Mouse (Mus musculus) limb, embryonic 13.5 days (tissue): Measurements from ENCODE around the gene Vps53. TPM values are rescaled to one million over a fixed set of nuclear protein-coding genes. Genes with fewer than 3 reads are reported as not detected.

Source experiments
- ATAC-seq: fragments of 200-750 bp; cut with Nextera tagmentation; 2 replicates; pipeline ENCODE4 v1.8.0; 2017; ENCODE audit warnings: low read depth, moderate number of reproducible peaks, moderate TSS enrichment; ENCODE audit not compliant: low FRiP score
- H3K27ac ChIP-seq: fragments of 300-500 bp; sonication (generic); 2 replicates; pipeline ENCODE4 v1.5.1; 2015; ENCODE audit warnings: inconsistent platforms, mild to moderate bottlenecking, moderate library complexity
- H3K27me3 ChIP-seq: fragments of 300-500 bp; sonication (generic); 2 replicates; pipeline ENCODE4 v1.6.1; 2015; ENCODE audit warnings: mild to moderate bottlenecking, inconsistent platforms
- H3K36me3 ChIP-seq: fragments of 300-500 bp; sonication (generic); 2 replicates; pipeline ENCODE4 v1.6.1; 2015; ENCODE audit warnings: inconsistent platforms, mild to moderate bottlenecking, moderate library complexity
- H3K4me1 ChIP-seq: fragments of 300-500 bp; sonication (generic); 2 replicates; pipeline ENCODE4 v1.6.1; 2015; ENCODE audit warnings: inconsistent platforms
- H3K4me2 ChIP-seq: fragments of 300-500 bp; sonication (generic); replicated peaks from 2 replicates; pipeline ENCODE4 v1.6.1; 2015; ENCODE audit warnings: inconsistent platforms, mild to moderate bottlenecking, moderate library complexity
- H3K4me3 ChIP-seq: fragments of 300-500 bp; sonication (generic); 2 replicates; pipeline ENCODE4 v1.5.1; 2015; ENCODE audit warnings: moderate library complexity, mild to moderate bottlenecking, inconsistent platforms
- H3K9ac ChIP-seq: fragments of 300-500 bp; sonication (generic); 2 replicates; pipeline ENCODE4 v1.6.1; 2015; ENCODE audit warnings: mild to moderate bottlenecking, inconsistent platforms
- H3K9me3 ChIP-seq: fragments of 300-500 bp; sonication (generic); 2 replicates; pipeline ENCODE4 v1.6.1; 2016; ENCODE audit warnings: inconsistent platforms
- WGBS: fragments of 180-500 bp; shearing (Covaris S2); methylation state at CpG from one replicate; pipeline ENCODE4 v1.1.7; 2015; 5-methylcytosine and 5-hydroxymethylcytosine counted together
- polyA plus RNA-seq: library from polyadenylated mRNA; unstranded; fragments of >200 nt; fragmentation: Nextera tagmentation; extraction: Ambion mirVana; gene quantifications from 2 replicates; pipeline ENCODE4 v1.2.1, GENCODE M21; 2015

The Vps53 gene
- polyA plus RNA-seq, 1 experiment from 2014 or later, result 37.5 TPM

GRCm38 (mm10) chr11:76135641-76136437 is 43.6 kb downstream of the Vps53 start:
- H3K27me3 ChIP-seq, result no peaks in the 10 kb centered on the region
- no peak overlapping the region for H3K9ac ChIP-seq
- no peak for ATAC-seq
- H3K36me3 ChIP-seq, result peaks cover 46% of the 10 kb centered on the region
- no peak overlapping the region for H3K4me2 ChIP-seq
- H3K27ac ChIP-seq, result no peak overlapping the region
- no peaks in the 10 kb centered on the region for H3K4me1 ChIP-seq
- H3K4me3 ChIP-seq, result no peak overlapping the region
- 83% methylated on average over 7 of the region's 7 CpGs for WGBS
- no peaks in the 10 kb centered on the region for H3K9me3 ChIP-seq

- ATAC-seq, result no peak
- Histone ChIP-seq H3K9me3 (no peaks in the 10 kb centered on the region), H3K4me3 (no peak overlapping the region), H3K27ac (no peak overlapping the region), H3K36me3 (peaks cover 33% of the 10 kb centered on the region), H3K4me2 (no peak overlapping the region), H3K27me3 (no peaks in the 10 kb centered on the region), H3K9ac (no peak overlapping the region), H3K4me1 (peaks cover 3% of the 10 kb centered on the region; the same call in 1 of the 2 replicates)
- whole genome bisulfite sequencing, result 87% methylated on average over 5 of the region's 5 CpGs
These were observed 48.6 kb downstream of the Vps53 start for GRCm38 (mm10) chr11:76130859-76131258.

GRCm38 (mm10) chr11:76125386-76125785 is 54.1 kb downstream of the Vps53 start:
- Histone ChIP-seq H3K27me3 (no peaks in the 10 kb centered on the region), H3K9ac (no peak overlapping the region), H3K4me2 (0 out of 2 replicates have a peak overlapping the region, but pooled peaks have one; percentile 10), H3K36me3 (peaks cover 16% of the 10 kb centered on the region), H3K4me1 (peaks cover 18% of the 10 kb centered on the region), H3K27ac (peak overlapping the region; percentile 40; the same call in 1 of the 2 replicates), H3K9me3 (no peaks in the 10 kb centered on the region), H3K4me3 (no peak overlapping the region)
- WGBS, result 48% methylated on average over 8 of the region's 8 CpGs
- no peak for ATAC-seq

GRCm38 (mm10) chr11:76123517-76123916 is 55.9 kb downstream of the Vps53 start:
- Histone ChIP-seq H3K9me3 (no peaks in the 10 kb centered on the region), H3K4me3 (no peak overlapping the region), H3K27ac (no peak overlapping the region), H3K4me2 (no peak overlapping the region), H3K27me3 (no peaks in the 10 kb centered on the region), H3K4me1 (peaks cover 24% of the 10 kb centered on the region), H3K9ac (no peak overlapping the region), H3K36me3 (peaks cover 20% of the 10 kb centered on the region)
- 87% methylated on average over 1 of the region's 1 CpGs for WGBS
- ATAC-seq, result no peak

- Histone ChIP-seq H3K9me3 (no peaks in the 10 kb centered on the region), H3K9ac (no peak overlapping the region), H3K27ac (no peak overlapping the region; the same call in 1 of the 2 replicates), H3K36me3 (peaks cover 23% of the 10 kb centered on the region), H3K4me3 (no peak overlapping the region), H3K27me3 (no peaks in the 10 kb centered on the region), H3K4me2 (no peak overlapping the region), H3K4me1 (peaks cover 24% of the 10 kb centered on the region)
- WGBS, result 63% methylated on average over 2 of the region's 2 CpGs
- ATAC-seq, result no peak
These were observed 56.9 kb downstream of the Vps53 start for GRCm38 (mm10) chr11:76122571-76122970.

GRCm38 (mm10) chr11:76121086-76121485 is 58.4 kb downstream of the Vps53 start:
- Histone ChIP-seq H3K4me1 (peaks cover 23% of the 10 kb centered on the region), H3K9ac (no peak overlapping the region), H3K27me3 (no peaks in the 10 kb centered on the region), H3K4me2 (no peak overlapping the region), H3K36me3 (peaks cover 34% of the 10 kb centered on the region), H3K9me3 (no peaks in the 10 kb centered on the region), H3K4me3 (no peak overlapping the region), H3K27ac (no peak overlapping the region)
- no peak for ATAC-seq
- 82% methylated on average over 4 of the region's 4 CpGs for whole genome bisulfite sequencing

DNA sequence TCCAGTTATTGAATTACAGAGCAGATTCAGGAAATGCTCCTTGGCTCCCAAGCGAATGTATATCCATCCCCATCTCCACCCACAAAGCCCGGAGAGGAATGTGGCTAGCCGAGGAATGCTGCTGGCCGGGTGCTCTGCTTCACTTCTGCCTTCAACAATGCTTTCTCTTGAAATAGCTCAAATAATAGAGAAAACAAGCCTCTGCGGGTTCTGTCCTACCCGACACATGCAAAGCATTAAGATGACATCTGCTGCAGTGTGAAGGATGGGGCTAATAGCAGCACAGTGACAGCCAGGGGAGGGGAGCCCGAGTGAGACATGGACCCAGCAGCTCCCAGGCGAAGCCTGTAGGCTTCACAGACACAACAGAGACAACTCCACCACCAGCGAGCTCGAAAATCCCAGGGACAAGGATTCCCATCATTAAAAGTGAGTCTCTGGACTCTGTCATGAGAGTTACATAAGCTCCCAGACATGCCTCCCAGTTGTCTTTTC is 59.0 kb downstream of the Vps53 start:
- Histone ChIP-seq H3K36me3 (peaks cover 36% of the 10 kb centered on the region), H3K4me3 (no peak overlapping the region), H3K9ac (no peak overlapping the region), H3K4me1 (peaks cover 16% of the 10 kb centered on the region), H3K27me3 (no peaks in the 10 kb centered on the region), H3K9me3 (no peaks in the 10 kb centered on the region), H3K27ac (peak overlapping the region; percentile 65; the same call in 1 of the 2 replicates), H3K4me2 (no peak overlapping the region)
- peak; percentile 66; the same call in 1 of the 2 replicates for ATAC-seq
- 38% methylated on average over 10 of the region's 10 CpGs for WGBS

- H3K27ac ChIP-seq, result no peak overlapping the region
- H3K9ac ChIP-seq, result no peak overlapping the region
- ATAC-seq, result no peak
- no peaks in the 10 kb centered on the region for H3K27me3 ChIP-seq
- 95% methylated on average over 3 of the region's 3 CpGs for WGBS
- peaks cover 27% of the 10 kb centered on the region for H3K36me3 ChIP-seq
- no peak overlapping the region for H3K4me3 ChIP-seq
- H3K9me3 ChIP-seq, result no peaks in the 10 kb centered on the region
- H3K4me1 ChIP-seq, result peaks cover 23% of the 10 kb centered on the region
- no peak overlapping the region for H3K4me2 ChIP-seq
These were observed 69.0 kb downstream of the Vps53 start for GRCm38 (mm10) chr11:76110416-76110815.

- peak overlapping the region; percentile 55; the same call in 1 of the 2 replicates for H3K27ac ChIP-seq
- H3K4me2 ChIP-seq, result no peak overlapping the region
- peaks cover 5% of the 10 kb centered on the region for H3K36me3 ChIP-seq
- H3K27me3 ChIP-seq, result no peaks in the 10 kb centered on the region
- peaks cover 25% of the 10 kb centered on the region for H3K4me1 ChIP-seq
- H3K4me3 ChIP-seq, result no peak overlapping the region
- ATAC-seq, result peak; percentile 57
- 55% methylated on average over 11 of the region's 11 CpGs for WGBS
- no peak overlapping the region for H3K9ac ChIP-seq
- H3K9me3 ChIP-seq, result no peaks in the 10 kb centered on the region
These were observed 72.6 kb downstream of the Vps53 start for GRCm38 (mm10) chr11:76106551-76107496.

GRCm38 (mm10) chr11:76101154-76101553 is 78.3 kb downstream of the Vps53 start:
- no peak for ATAC-seq
- H3K27ac ChIP-seq, result peak overlapping the region; percentile 39
- H3K27me3 ChIP-seq, result no peaks in the 10 kb centered on the region
- no peak overlapping the region for H3K4me2 ChIP-seq
- peaks cover 43% of the 10 kb centered on the region for H3K4me1 ChIP-seq
- no peaks in the 10 kb centered on the region for H3K9me3 ChIP-seq
- no peak overlapping the region for H3K4me3 ChIP-seq
- H3K9ac ChIP-seq, result no peak overlapping the region
- H3K36me3 ChIP-seq, result peaks cover 4% of the 10 kb centered on the region

- ATAC-seq, result peak; percentile 69; the same call in 1 of the 2 replicates
- 21% methylated on average over 4 of the region's 4 CpGs for WGBS
These were observed 80.1 kb downstream of the Vps53 start for GRCm38 (mm10) chr11:76099193-76099975.

More at GRCm38 (mm10) chr11:76099193-76099975, 80.1 kb downstream of the Vps53 start:
- Histone ChIP-seq H3K27ac (peak overlapping the region; percentile 74), H3K9me3 (no peaks in the 10 kb centered on the region), H3K4me1 (peaks cover 40% of the 10 kb centered on the region), H3K4me3 (no peak overlapping the region), H3K4me2 (peak overlapping the region; percentile 19), H3K27me3 (no peaks in the 10 kb centered on the region), H3K9ac (no peak overlapping the region), H3K36me3 (peaks cover 4% of the 10 kb centered on the region; the same call in 1 of the 2 replicates)
